Mouse (Mus musculus): ENCODE measurements around the gene Ric8a. TPM values are rescaled to one million over a fixed set of nuclear protein-coding genes. Genes with fewer than 3 reads are reported as not detected.

Ric8a gene
- polyA plus RNA-seq, 1 experiment, result 104 TPM

DNA sequence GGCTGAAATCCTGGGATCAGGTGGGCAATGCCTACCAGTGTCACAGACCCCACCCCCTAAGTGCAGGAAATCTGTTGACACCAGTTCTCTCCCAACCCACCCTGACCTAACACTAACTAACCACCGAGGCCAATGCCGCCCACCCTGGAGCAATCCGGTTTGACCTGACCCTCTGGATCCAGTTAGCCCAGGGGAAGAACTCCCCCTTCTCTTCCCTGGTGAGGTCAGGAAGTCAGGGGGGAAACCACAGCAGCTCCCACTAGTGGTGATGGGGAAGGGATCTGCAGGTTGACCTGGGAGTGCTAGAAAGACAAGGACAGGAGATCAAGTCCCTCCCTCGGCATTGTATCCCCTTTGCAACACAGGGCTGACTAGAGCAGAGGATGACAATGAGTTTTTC, 11.1 kb upstream of the Ric8a start:
- 76% methylated on average over 4 of the region's 4 CpGs for WGBS
- no peaks in the 10 kb centered on the region for H3K4me1 ChIP-seq (ENCODE audit: control insufficient read depth, insufficient read depth, insufficient read length)
- no peak overlapping the region for H3K4me3 ChIP-seq (ENCODE audit: extremely low read depth, insufficient read depth, insufficient read length)
- TF ChIP-seq POLR2A (IDR thresholded peaks at IDR 0.05; ENCODE audit: low read depth, low read length) (no peak), CTCF (IDR thresholded peaks at IDR 0.05; ENCODE audit: extremely low read depth, insufficient read depth, insufficient read length, insufficient replicate concordance) (no peak)
- no peaks in the 10 kb centered on the region for H3K27me3 ChIP-seq (ENCODE audit: control insufficient read depth, insufficient read depth, low read length)
- DNase-seq (ENCODE audit: low read depth in 1 of 2, low spot score in 2 of 2), result no peak
- no peak overlapping the region for H3K27ac ChIP-seq (ENCODE audit: insufficient read depth, low read length)
- H3K36me3 ChIP-seq (ENCODE audit: control insufficient read depth, insufficient read depth, low read length), result no peaks in the 10 kb centered on the region

DNA sequence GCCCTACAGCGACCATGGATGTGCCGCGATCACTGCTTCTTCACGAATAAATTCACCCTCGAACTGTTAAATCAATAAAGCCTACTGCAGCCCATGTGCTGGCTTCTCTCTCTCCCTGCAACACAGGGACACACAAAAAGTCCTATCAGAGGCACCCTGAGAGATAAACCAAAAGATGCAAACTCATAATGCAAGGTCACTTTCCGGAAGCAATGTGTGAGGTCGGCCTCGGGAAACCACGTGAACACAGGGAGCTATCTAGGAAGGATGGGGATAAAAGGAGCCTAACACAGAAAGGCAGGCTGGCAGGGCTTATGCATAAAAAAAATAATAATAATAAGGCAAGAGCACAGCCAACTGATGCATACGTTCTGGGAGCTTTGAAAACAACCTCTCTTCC, 10.1 kb upstream of the Ric8a start:
- H3K27me3 ChIP-seq (ENCODE audit: control insufficient read depth, insufficient read depth, low read length), result no peaks in the 10 kb centered on the region
- H3K4me3 ChIP-seq (ENCODE audit: extremely low read depth, insufficient read depth, insufficient read length), result no peak overlapping the region
- TF ChIP-seq POLR2A (IDR thresholded peaks at IDR 0.05; ENCODE audit: low read depth, low read length) (no peak), CTCF (IDR thresholded peaks at IDR 0.05; ENCODE audit: extremely low read depth, insufficient read depth, insufficient read length, insufficient replicate concordance) (no peak)
- H3K4me1 ChIP-seq (ENCODE audit: control insufficient read depth, insufficient read depth, insufficient read length), result no peaks in the 10 kb centered on the region
- no peak for DNase-seq (ENCODE audit: low read depth in 1 of 2, low spot score in 2 of 2)
- WGBS, result 88% methylated on average over 10 of the region's 10 CpGs
- no peak overlapping the region for H3K27ac ChIP-seq (ENCODE audit: insufficient read depth, low read length)
- 0 out of 2 replicates have a peak, but pooled peaks cover 1% of the 10 kb centered on the region for H3K36me3 ChIP-seq (ENCODE audit: control insufficient read depth, insufficient read depth, low read length)

DNA sequence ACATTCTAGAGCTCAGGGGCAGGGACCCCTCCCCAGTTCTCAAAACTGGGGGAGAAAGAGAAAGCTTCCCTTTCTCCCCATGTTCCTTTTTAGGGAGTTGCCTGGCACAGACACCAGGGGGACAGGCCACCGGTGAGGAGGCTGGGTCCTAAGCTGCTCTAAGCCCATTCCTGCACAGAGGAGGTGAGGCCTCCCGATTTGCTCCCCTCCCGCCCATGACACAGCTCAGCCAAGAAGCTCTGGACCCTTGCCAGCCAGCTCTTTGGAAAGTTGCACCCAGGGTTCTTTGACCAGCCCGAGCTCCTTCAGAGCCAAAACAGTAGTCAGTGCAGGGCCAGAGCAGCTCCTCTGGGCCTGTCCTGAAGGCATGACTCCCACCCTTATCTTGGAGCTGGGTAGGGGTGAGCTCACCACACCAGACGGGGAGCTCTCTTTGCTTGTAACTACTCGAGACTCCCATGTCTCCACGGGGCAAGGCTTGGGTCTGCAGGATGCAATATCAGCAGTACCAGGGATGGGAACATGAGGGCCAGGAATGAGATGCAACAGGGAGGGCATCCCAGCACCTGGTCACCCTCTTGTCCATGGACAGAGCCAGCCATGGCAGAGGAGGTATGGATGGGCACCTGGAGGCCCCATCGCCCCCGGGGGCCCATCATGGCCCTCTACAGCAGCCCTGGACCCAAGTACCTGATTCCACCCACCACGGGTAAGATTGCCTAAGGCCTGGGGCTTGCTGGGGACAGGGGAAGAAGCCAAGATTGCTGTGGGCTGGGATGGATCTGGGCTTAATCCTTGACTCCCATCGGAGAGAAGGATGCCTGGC, 8.8 kb upstream of the Ric8a start, which contains the start of gene Odf3:
Gene Odf3, plus strand, starts transcription at position 51 of the 826 bp plus-strand sequence.
- no peak for TF ChIP-seq CTCF (IDR thresholded peaks at IDR 0.05; ENCODE audit: extremely low read depth, insufficient read depth, insufficient read length, insufficient replicate concordance)
- TF ChIP-seq POLR2A (IDR thresholded peaks at IDR 0.05; ENCODE audit: low read depth, low read length), result no peak
- no peaks in the 10 kb centered on the region for H3K4me1 ChIP-seq (ENCODE audit: control insufficient read depth, insufficient read depth, insufficient read length)
- H3K27ac ChIP-seq (ENCODE audit: insufficient read depth, low read length), result no peak within 1 kb of the TSS
- no peak within 1 kb of the TSS for H3K4me3 ChIP-seq (ENCODE audit: extremely low read depth, insufficient read depth, insufficient read length)
- H3K36me3 ChIP-seq (ENCODE audit: control insufficient read depth, insufficient read depth, low read length), result peaks cover 1% of the 10 kb centered on the region; the same call in 1 of the 2 replicates
- WGBS, result 75% methylated on average over 11 of the region's 11 CpGs
- no peaks in the 10 kb centered on the region for H3K27me3 ChIP-seq (ENCODE audit: control insufficient read depth, insufficient read depth, low read length)
- DNase-seq (ENCODE audit: low read depth in 1 of 2, low spot score in 2 of 2), result no peak

DNA sequence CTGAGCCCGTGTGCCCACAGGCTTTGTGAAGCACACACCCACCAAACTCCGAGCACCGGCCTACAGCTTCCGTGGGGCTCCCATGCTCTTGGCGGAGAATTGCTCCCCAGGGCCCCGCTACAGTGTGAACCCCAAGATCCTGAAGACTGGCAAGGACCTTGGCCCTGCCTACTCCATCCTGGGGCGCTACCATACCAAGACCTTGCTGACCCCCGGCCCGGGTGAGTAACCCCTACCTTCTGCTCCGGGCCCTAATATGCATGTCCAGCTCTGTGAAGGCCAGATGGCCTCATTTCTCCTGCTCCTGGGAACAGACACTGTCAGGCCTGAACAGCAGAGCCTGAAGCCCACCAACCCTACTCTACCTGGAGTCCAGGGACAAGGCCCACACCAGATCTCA, 8.2 kb upstream of the Ric8a start:
- WGBS, result 93% methylated on average over 10 of the region's 10 CpGs
- H3K4me1 ChIP-seq (ENCODE audit: control insufficient read depth, insufficient read depth, insufficient read length), result no peaks in the 10 kb centered on the region
- H3K36me3 ChIP-seq (ENCODE audit: control insufficient read depth, insufficient read depth, low read length), result peaks cover 4% of the 10 kb centered on the region
- DNase-seq (ENCODE audit: low read depth in 1 of 2, low spot score in 2 of 2), result no peak
- H3K4me3 ChIP-seq (ENCODE audit: extremely low read depth, insufficient read depth, insufficient read length), result no peak overlapping the region
- H3K27me3 ChIP-seq (ENCODE audit: control insufficient read depth, insufficient read depth, low read length), result no peaks in the 10 kb centered on the region
- TF ChIP-seq CTCF (IDR thresholded peaks at IDR 0.05; ENCODE audit: extremely low read depth, insufficient read depth, insufficient read length, insufficient replicate concordance), result no peak
- TF ChIP-seq POLR2A (IDR thresholded peaks at IDR 0.05; ENCODE audit: low read depth, low read length), result no peak
- H3K27ac ChIP-seq (ENCODE audit: insufficient read depth, low read length), result no peak overlapping the region

DNA sequence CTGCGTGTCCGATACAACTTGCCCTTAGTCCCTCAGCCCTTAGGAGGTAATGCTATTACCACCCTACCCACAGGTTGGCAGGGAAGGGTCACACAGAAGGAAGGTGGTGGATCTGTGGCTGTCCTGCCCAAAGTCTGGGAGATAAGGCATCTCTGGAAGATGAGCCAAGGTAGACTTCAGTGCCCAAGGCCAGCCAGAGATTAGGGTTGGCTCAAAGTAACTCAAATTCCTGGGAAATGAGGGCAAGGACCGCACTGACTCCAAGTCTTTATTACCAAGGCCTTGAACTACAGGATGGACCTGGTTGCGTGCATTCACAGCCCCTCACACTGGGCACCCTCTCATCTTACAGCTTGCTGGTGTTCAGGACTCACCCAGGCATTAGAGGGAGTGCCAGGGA, 4.8 kb upstream of the Ric8a start:
- Histone ChIP-seq H3K4me1 (ENCODE audit: control insufficient read depth, insufficient read depth, insufficient read length) (no peaks in the 10 kb centered on the region), H3K36me3 (ENCODE audit: control insufficient read depth, insufficient read depth, low read length) (peaks cover 10% of the 10 kb centered on the region)
- WGBS, result 97% methylated on average over 4 of the region's 4 CpGs

DNA sequence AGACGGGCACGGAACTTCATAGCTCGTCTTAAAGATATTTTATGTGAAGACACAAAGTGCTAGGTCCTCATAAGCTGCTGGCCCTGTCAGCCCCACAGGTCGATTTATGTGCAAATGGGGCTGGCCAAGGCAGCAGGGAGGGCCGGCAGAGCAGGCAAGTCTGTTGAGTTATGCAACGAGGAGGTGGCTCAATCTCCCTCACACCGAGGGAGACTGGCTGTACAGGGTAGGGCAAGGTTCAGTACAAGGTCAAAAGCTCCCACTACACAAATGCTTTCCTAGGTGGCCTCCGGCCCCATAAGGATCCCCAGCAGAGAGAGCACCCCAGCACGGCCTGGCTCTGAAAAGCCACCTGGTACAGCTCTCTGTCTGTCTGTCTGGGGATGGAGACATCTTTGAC, 3.4 kb upstream of the Ric8a start:
- Histone ChIP-seq H3K4me1 (ENCODE audit: control insufficient read depth, insufficient read depth, insufficient read length) (peaks cover 6% of the 10 kb centered on the region), H3K27ac (ENCODE audit: insufficient read depth, low read length) (no peak overlapping the region)
- TF ChIP-seq CTCF (IDR thresholded peaks at IDR 0.05; ENCODE audit: extremely low read depth, insufficient read depth, insufficient read length, insufficient replicate concordance) (no peak), POLR2A (IDR thresholded peaks at IDR 0.05; ENCODE audit: low read depth, low read length) (no peak)

More for the DNA sequence above, 4.8 kb upstream of the Ric8a start:
- no peak for TF ChIP-seq POLR2A (IDR thresholded peaks at IDR 0.05; ENCODE audit: low read depth, low read length)
- TF ChIP-seq CTCF (IDR thresholded peaks at IDR 0.05; ENCODE audit: extremely low read depth, insufficient read depth, insufficient read length, insufficient replicate concordance), result no peak
- DNase-seq (ENCODE audit: low read depth in 1 of 2, low spot score in 2 of 2), result no peak
- Histone ChIP-seq H3K4me3 (ENCODE audit: extremely low read depth, insufficient read depth, insufficient read length) (no peak overlapping the region), H3K27ac (ENCODE audit: insufficient read depth, low read length) (no peak overlapping the region), H3K27me3 (ENCODE audit: control insufficient read depth, insufficient read depth, low read length) (no peaks in the 10 kb centered on the region)

DNA sequence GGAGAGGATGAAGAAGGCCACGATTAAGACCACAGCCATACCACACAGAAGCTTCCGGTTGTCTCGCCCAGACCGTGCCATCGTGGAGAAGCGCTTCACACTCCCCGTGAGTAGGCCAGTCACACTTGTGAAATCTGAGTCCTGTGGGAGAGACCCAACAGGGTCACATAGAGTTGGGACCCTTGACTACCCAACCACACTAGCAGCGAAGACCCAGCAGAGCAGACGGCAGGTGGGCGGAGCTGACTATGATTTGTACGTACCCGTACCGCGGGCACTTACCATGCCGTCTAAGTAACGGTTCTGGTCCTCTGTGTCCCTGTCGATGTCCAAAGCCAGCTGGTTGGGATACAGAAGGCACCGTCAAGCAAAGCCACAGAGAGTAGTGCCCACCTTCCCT, 2.3 kb upstream of the Ric8a start:
- Histone ChIP-seq H3K27me3 (ENCODE audit: control insufficient read depth, insufficient read depth, low read length) (no peaks in the 10 kb centered on the region), H3K4me1 (ENCODE audit: control insufficient read depth, insufficient read depth, insufficient read length) (peaks cover 10% of the 10 kb centered on the region), H3K27ac (ENCODE audit: insufficient read depth, low read length) (no peak overlapping the region), H3K4me3 (ENCODE audit: extremely low read depth, insufficient read depth, insufficient read length) (no peak overlapping the region), H3K36me3 (ENCODE audit: control insufficient read depth, insufficient read depth, low read length) (peaks cover 16% of the 10 kb centered on the region)
- 91% methylated on average over 18 of the region's 18 CpGs for WGBS
- DNase-seq (ENCODE audit: low read depth in 1 of 2, low spot score in 2 of 2), result no peak
- no peak for TF ChIP-seq CTCF (IDR thresholded peaks at IDR 0.05; ENCODE audit: extremely low read depth, insufficient read depth, insufficient read length, insufficient replicate concordance)
- no peak for TF ChIP-seq POLR2A (IDR thresholded peaks at IDR 0.05; ENCODE audit: low read depth, low read length)

More for the DNA sequence above, 3.4 kb upstream of the Ric8a start:
- WGBS, result 82% methylated on average over 9 of the region's 9 CpGs
- Histone ChIP-seq H3K4me3 (ENCODE audit: extremely low read depth, insufficient read depth, insufficient read length) (no peak overlapping the region), H3K27me3 (ENCODE audit: control insufficient read depth, insufficient read depth, low read length) (no peaks in the 10 kb centered on the region), H3K36me3 (ENCODE audit: control insufficient read depth, insufficient read depth, low read length) (peaks cover 10% of the 10 kb centered on the region)
- no peak for DNase-seq (ENCODE audit: low read depth in 1 of 2, low spot score in 2 of 2)
